Mouse (Mus musculus) adrenal gland, postnatal 36 days (tissue): ENCODE results near the gene Fam107b. TPM values are rescaled to one million over a fixed set of nuclear protein-coding genes. Genes with fewer than 3 reads are reported as not detected.
"Not testable (repeated sequence)": the region's sequence is repeated elsewhere in the genome, so short reads cannot be mapped to it uniquely, and the experiment has no call there.

ENCODE experiments used
- DNase-seq, 2 experiments: peaks; one replicate each; pipeline ENCODE4 v3.0.0; 2021; ENCODE audit warnings: mixed read lengths in 1 of 2
- total RNA-seq, 2 experiments: library from RNA; stranded (reverse); gene quantifications; 2 replicates each; pipeline ENCODE4 v1.2.3; 2021

Fam107b gene
- total RNA-seq, 2 experiments from 2014 or later = 11.0 to 14.2 TPM

DNA sequence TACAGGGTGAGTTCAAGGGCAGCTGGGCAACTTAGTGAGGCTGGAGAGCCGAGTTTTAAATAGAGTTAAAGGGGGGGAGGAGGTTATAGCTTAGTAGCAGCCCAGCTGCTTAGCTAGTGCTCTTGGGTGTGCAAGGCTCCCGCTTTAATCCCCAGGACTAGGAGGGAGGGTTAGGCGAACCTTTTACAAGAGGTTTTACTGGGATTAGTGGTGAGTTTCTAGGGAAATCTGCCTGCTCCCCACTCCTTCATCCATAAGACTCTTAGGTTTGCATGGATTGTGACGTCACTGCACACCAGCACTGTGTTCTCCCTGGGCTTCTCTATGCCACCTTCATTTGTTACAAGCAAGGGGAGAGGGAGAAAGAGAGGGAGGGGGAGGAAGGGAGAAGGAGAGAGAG lies 88.6 kb downstream of the Fam107b start:
- no peak for DNase-seq

- DNase-seq = no peak
Measured at GRCm38 (mm10) chr2:3659300-3659910, 89.1 kb downstream of the Fam107b start.

GRCm38 (mm10) chr2:3664086-3664485 lies 93.8 kb downstream of the Fam107b start:
- no peak for DNase-seq

DNA sequence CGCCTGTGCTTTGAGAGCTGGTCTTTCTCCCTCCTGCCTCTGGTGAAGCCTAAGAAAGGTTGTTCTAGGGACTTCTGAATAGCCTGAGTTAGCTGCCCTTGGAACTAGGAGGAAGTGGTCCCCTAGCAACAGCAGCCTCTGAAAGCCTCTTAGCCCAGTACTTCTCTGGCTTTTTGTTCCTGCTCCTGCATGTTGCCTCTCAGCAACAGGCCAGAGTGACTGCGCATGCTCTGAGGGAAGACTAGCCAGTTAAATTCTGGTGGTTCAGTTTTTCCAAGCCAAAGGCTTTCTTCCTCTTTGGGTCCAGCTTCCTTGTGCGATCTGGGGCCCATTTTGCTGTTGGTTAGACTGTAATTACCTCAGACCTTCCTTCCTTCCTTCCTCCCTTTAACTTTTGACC lies 98.4 kb downstream of the Fam107b start:
- peak; percentile 9 to 32 for DNase-seq

GRCm38 (mm10) chr2:3669646-3670045 lies 99.4 kb downstream of the Fam107b start:
- DNase-seq = no peak

GRCm38 (mm10) chr2:3672654-3673367 lies 102.5 kb downstream of the Fam107b start:
- no peak for DNase-seq

- no peak for DNase-seq
Measured at GRCm38 (mm10) chr2:3675481-3675880, 105.2 kb downstream of the Fam107b start.

GRCm38 (mm10) chr2:3682699-3683098 lies 112.4 kb downstream of the Fam107b start:
- DNase-seq = no peak

DNA sequence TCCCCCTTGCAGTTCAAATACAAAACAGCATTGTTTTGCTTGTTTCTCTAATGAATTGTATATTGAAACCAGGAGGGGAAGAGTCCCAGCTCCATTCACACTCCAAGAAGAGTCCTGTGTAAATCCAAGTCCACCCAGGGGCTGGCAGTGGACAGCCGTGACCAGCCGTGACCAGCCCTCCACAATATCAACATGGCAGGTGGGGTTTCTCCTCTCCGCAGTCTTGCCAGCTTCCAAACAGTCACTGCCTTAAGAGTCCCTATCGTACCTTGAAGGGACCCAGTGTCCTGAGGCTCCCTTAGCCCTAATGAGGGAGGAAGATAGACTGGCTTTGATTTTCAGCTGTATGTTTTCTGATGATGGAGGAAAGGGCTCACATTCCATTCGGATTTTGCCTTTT lies 113.1 kb downstream of the Fam107b start:
- no peak for DNase-seq

DNA sequence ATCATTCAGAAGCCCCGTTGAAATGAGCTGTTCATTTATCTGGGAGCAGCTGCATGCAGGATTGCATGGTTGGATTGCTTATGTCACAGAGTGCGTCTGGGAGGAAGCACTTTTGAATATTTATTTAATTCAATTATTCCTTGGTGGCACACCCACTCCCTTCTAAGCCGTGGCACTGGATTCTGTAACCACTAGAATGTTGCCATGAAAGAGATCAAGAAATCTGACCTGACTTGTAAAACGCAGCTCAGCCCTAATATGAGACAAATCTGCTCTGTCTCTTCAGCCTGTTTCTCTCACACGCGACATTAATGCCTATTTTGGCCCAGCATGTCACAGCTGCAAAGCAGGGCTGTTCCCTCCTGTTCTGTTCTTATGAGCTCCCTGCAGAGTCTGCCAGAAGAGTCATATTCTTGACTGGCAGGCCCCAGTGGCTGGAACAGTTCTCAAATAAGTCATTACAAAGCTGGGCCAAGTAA lies 113.5 kb downstream of the Fam107b start:
- no peak for DNase-seq

DNA sequence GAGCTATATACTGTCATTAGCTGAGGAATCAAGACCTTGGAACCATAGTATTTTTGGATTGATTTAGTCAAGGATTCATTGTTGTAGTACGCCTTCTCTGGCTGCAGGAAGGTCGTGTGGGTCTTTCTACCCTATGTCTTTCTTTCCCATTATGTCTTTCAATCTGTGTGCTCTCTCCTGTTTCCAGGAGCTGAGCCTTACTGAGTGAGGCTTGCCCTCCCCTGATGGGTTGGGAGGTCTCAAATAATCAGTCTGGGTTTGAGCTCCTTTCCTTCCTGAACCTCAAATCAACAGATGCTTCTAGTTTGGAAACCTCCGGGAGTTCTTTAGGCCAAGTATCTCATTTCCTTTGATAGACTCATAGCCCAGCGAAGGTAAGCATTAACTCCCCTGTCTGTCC lies 119.9 kb downstream of the Fam107b start:
- DNase-seq = no peak

GRCm38 (mm10) chr2:3692833-3693232 lies 122.5 kb downstream of the Fam107b start:
- DNase-seq = no peak

- no peak for DNase-seq
Measured at GRCm38 (mm10) chr2:3695900-3696299, 125.6 kb downstream of the Fam107b start.

GRCm38 (mm10) chr2:3700368-3700767 lies 130.1 kb downstream of the Fam107b start:
- no peak for DNase-seq

DNA sequence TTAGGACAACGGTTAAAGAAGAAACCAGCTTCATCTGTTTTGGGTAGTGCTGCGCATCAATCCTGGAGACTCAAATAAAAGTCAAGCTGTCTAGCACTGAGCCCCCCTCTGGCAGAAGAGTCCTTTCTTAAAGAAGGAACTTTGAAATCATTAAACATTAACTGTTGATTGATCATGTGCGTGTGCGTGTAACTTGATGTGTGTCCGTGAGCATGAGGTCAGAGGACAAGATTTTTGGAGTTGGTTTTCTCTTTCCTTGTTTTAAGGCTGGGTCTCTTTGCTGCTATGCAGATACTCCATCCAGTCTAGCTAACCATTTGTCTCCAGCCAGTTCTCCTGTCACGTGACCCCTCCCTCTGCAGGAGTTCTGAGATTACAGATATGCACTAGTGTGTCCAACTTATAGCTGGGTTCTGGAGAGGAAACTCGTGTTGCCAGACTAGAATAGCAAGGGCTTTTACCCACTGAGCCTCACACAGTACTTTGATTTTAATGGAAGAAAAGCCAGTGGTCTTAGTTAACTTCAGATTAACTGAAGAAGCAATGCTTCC lies 132.4 kb downstream of the Fam107b start:
- DNase-seq = no peak

- no peak for DNase-seq
Measured at GRCm38 (mm10) chr2:3703806-3704205, 133.5 kb downstream of the Fam107b start.

- DNase-seq = no peak
Measured at GRCm38 (mm10) chr2:3704311-3705162, 134.2 kb downstream of the Fam107b start.

DNA sequence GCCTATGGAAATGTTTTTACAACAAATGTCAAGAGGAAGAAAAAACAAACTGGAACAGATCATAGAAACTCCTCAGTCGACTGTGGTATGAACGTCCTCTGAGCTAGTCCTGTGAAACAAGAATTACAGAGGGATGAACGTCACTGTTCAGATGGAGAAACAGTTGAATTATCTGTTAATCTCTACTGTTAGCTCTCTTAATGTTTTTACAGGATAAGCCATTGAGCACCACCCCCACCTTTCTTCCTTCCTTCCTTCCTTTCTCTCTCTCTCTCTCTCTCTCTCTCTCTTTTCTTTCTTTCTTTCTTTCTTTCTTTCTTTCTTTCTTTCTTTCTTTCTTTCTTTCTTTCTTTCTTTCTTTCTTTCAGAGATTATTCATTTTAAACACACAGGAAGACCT lies 135.0 kb downstream of the Fam107b start:
- not testable (repeated sequence) for DNase-seq

GRCm38 (mm10) chr2:3707236-3707635 lies 136.9 kb downstream of the Fam107b start:
- no peak for DNase-seq

- DNase-seq = no peak
Measured at GRCm38 (mm10) chr2:3708621-3709020, 138.3 kb downstream of the Fam107b start.

DNA sequence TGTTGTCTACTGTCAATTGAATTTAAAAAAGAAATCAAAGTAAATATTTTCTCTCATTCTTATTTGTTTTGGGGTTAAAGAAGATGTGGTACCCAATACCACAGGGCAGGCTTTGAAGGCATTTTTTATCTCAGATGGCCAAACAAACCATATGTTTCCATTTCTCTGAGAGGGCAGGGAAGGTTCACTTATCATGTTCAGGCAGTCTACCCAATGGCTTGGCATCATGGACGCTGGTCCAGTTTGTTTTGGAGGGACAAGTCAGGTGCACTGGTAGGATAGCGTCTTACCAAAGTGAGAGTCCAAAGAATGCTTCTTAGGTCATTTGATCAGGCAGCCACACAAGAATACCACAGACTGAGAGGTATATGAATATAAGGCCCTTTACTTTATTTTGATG lies 139.6 kb downstream of the Fam107b start:
- no peak for DNase-seq

GRCm38 (mm10) chr2:3710521-3710920 lies 140.2 kb downstream of the Fam107b start:
- DNase-seq = no peak
